Mouse (Mus musculus) CH12.LX (cell line): ENCODE measurements around the gene Tbck. TPM values are rescaled to one million over a fixed set of nuclear protein-coding genes. Genes with fewer than 3 reads are reported as not detected.

Source experiments
- DNase-seq: peaks from one replicate; pipeline ENCODE4 v3.0.0-alpha.2; 2013; ENCODE audit errors: extremely low read depth
- H3K27ac ChIP-seq: 2 replicates; pipeline ENCODE4 v1.5.1; 2012; ENCODE audit warnings: low read depth, mild to moderate bottlenecking, control low read depth, moderate library complexity; ENCODE audit not compliant: insufficient read depth
- H3K27me3 ChIP-seq: replicated peaks from 2 replicates; pipeline ENCODE3; 2012; ENCODE audit warnings: inconsistent platforms
- H3K36me3 ChIP-seq, 2 experiments: replicated peaks in 1 of 2; 2 replicates each; pipeline versions ENCODE3 to v1.6.1; 2012; ENCODE audit warnings: inconsistent platforms in 1 of 2, low read length in 1 of 2, mild to moderate bottlenecking in 1 of 2, mixed read lengths in 1 of 2, moderate library complexity in 1 of 2; ENCODE audit not compliant: control insufficient read depth in 1 of 2, insufficient read depth in 1 of 2
- H3K4me1 ChIP-seq, 2 experiments: 2 replicates each; pipeline ENCODE4 v1.6.1; 2012; ENCODE audit warnings: inconsistent platforms in 1 of 2, moderate library complexity in 1 of 2; ENCODE audit not compliant: insufficient read depth in 2 of 2, control insufficient read depth in 1 of 2
- H3K4me2 ChIP-seq: 2 replicates; pipeline ENCODE4 v1.6.1; 2012; ENCODE audit warnings: low read depth, mild to moderate bottlenecking, control low read depth; ENCODE audit not compliant: poor library complexity, insufficient read depth, severe bottlenecking
- H3K4me3 ChIP-seq, 3 experiments: fragments of 150-350 bp in 1 of 3; sonication (generic) in 1 of 3; replicated peaks in 1 of 3; 2 replicates each; pipeline versions ENCODE3 to v1.5.1; 2011 to 2012; ENCODE audit warnings: low read depth in 2 of 3, low read length in 2 of 3, mild to moderate bottlenecking in 2 of 3, moderate library complexity in 2 of 3, control low read depth in 1 of 3, improper control_type of control experiment in 1 of 3, inconsistent platforms in 1 of 3, mixed read lengths in 1 of 3; ENCODE audit not compliant: poor library complexity in 1 of 3
- H3K79me2 ChIP-seq: replicated peaks from 2 replicates; pipeline ENCODE4 v1.6.1; 2012; ENCODE audit warnings: mild to moderate bottlenecking, moderate library complexity; ENCODE audit not compliant: control insufficient read depth, poor library complexity, insufficient read depth, severe bottlenecking; ENCODE audit errors: extremely low read depth
- H3K9ac ChIP-seq: 2 replicates; pipeline ENCODE4 v1.6.1; 2012; ENCODE audit warnings: low read depth, mild to moderate bottlenecking, control low read depth, moderate library complexity; ENCODE audit not compliant: insufficient read depth
- H3K9me3 ChIP-seq: replicated peaks from 2 replicates; pipeline ENCODE3; 2012; ENCODE audit warnings: low read length, inconsistent platforms, mixed read lengths
- BHLHE40 ChIP-seq: IDR thresholded peaks from 2 replicates; pipeline ENCODE4 v1.6.1; 2011; ENCODE audit warnings: mild to moderate bottlenecking, low read depth, low read length, improper control_type of control experiment
- ELF1 ChIP-seq: IDR thresholded peaks from 2 replicates; pipeline ENCODE4 v1.6.1; 2014; ENCODE audit warnings: low read depth, mild to moderate bottlenecking, inconsistent platforms, low read length, improper control_type of control experiment
- EP300 ChIP-seq: IDR thresholded peaks from 2 replicates; pipeline ENCODE4 v1.6.1; 2011; ENCODE audit warnings: low read length, improper control_type of control experiment
- ETS1 ChIP-seq: conservative IDR thresholded peaks from 2 replicates; pipeline ENCODE4 v1.6.1; 2012; ENCODE audit warnings: low read depth, mild to moderate bottlenecking, inconsistent platforms, low read length, improper control_type of control experiment, moderate library complexity
- GABPA ChIP-seq: IDR thresholded peaks from 2 replicates; pipeline ENCODE4 v1.6.1; 2012; ENCODE audit warnings: low read depth, low read length, improper control_type of control experiment, inconsistent platforms; ENCODE audit not compliant: insufficient replicate concordance
- HCFC1 ChIP-seq: IDR thresholded peaks from 2 replicates; pipeline ENCODE4 v1.6.1; 2012; ENCODE audit warnings: low read depth, mild to moderate bottlenecking, inconsistent platforms, low read length, improper control_type of control experiment
- MAFK ChIP-seq: IDR thresholded peaks from 2 replicates; pipeline ENCODE4 v1.6.1; 2011; ENCODE audit warnings: low read length, improper control_type of control experiment; ENCODE audit not compliant: insufficient replicate concordance
- MAX ChIP-seq: IDR thresholded peaks from 2 replicates; pipeline ENCODE4 v1.6.1; 2011; ENCODE audit warnings: low read length, improper control_type of control experiment
- MEF2A ChIP-seq: IDR thresholded peaks from 2 replicates; pipeline ENCODE4 v1.6.1; 2014; ENCODE audit warnings: low read depth, mild to moderate bottlenecking, inconsistent platforms, low read length, improper control_type of control experiment, borderline replicate concordance
- MXI1 ChIP-seq: IDR thresholded peaks from 2 replicates; pipeline ENCODE4 v1.6.1; 2011; ENCODE audit warnings: mild to moderate bottlenecking, low read depth, low read length, improper control_type of control experiment
- NELFE ChIP-seq: IDR thresholded peaks from 2 replicates; pipeline ENCODE4 v1.6.1; 2011; ENCODE audit warnings: low read depth, low read length, improper control_type of control experiment
- POLR2A ChIP-seq: IDR thresholded peaks from 2 replicates; pipeline ENCODE4 v1.6.1; 2011; ENCODE audit warnings: low read depth, mild to moderate bottlenecking, improper control_type of control experiment, low read length
- USF1 ChIP-seq: IDR thresholded peaks from 2 replicates; pipeline ENCODE4 v1.6.1; 2014; ENCODE audit warnings: low read depth, mild to moderate bottlenecking, inconsistent platforms, low read length, improper control_type of control experiment
- ZNF384 ChIP-seq: IDR thresholded peaks from 2 replicates; pipeline ENCODE4 v1.6.1; 2012; ENCODE audit warnings: low read depth, low read length, improper control_type of control experiment, inconsistent platforms
- dilution Hi-C: fragments of 300-500 bp; cut with MboI; formaldehyde crosslinking; loops from 2 replicates; pipeline ENCODE4 v1.14.3; 2020; ENCODE audit warnings: low sequenced_read_pairs; ENCODE audit not compliant: extremely low pct_unique_long_range_greater_than_20kb, extremely low pct_ligation_motif_present
- in situ Hi-C: fragments of 300-500 bp; cut with MboI; formaldehyde crosslinking; loops from 3 replicates; pipeline ENCODE4 v1.14.3; 2019; ENCODE audit warnings: low sequenced_read_pairs, low pct_ligation_motif_present, low pct_unique_long_range_greater_than_20kb, mixed read lengths
- polyA plus RNA-seq: library from polyadenylated mRNA; unstranded; fragments of >175 nt; gene quantifications from 2 replicates; pipeline ENCODE4 v1.2.1, GENCODE M21; 2012; ENCODE audit warnings: low read depth; ENCODE audit not compliant: insufficient read length
- total RNA-seq, 2 experiments: library from RNA; depleted of rRNA; stranded (reverse); fragments of 300-350 nt in 1 of 2; fragments of >200 nt in 1 of 2; gene quantifications; 2 replicates each; pipeline ENCODE4 v1.2.3; 2012 to 2014

Tbck gene
- total and polyA plus RNA-seq, 3 experiments: 9.2 to 18.7 (median 14.5) TPM

GRCm38 (mm10) chr3:132713913-132714312, 30.0 kb downstream of the Tbck start:
- no peak for DNase-seq
- no peaks in the 10 kb centered on the region for H3K79me2 ChIP-seq
- no peaks in the 10 kb centered on the region for H3K4me1 ChIP-seq
- peaks cover 12 to 25% of the 10 kb centered on the region in 2 experiments for H3K36me3 ChIP-seq
- H3K4me2 ChIP-seq: no peak overlapping the region
- dilution Hi-C loops (no loop called here), in situ Hi-C loops (no loop called here)
- H3K9me3 ChIP-seq: no peaks in the 10 kb centered on the region
- no peak overlapping the region for H3K9ac ChIP-seq
- no peak overlapping the region for H3K27ac ChIP-seq
- TF ChIP-seq ELF1 (no peak), GABPA (no peak), ZNF384 (0 out of 2 replicates have a peak, but pooled peaks have one; percentile 5)
- no peaks in the 10 kb centered on the region for H3K27me3 ChIP-seq
- no peak overlapping the region for H3K4me3 ChIP-seq

- Histone ChIP-seq H3K4me1 (no peaks in the 10 kb centered on the region), H3K27me3 (no peaks in the 10 kb centered on the region), H3K9ac (no peak overlapping the region), H3K79me2 (no peaks in the 10 kb centered on the region), H3K27ac (no peak overlapping the region), H3K36me3 (peaks cover 15 to 31% of the 10 kb centered on the region in 2 experiments), H3K4me3 (no peak overlapping the region), H3K4me2 (no peak overlapping the region), H3K9me3 (no peaks in the 10 kb centered on the region)
- dilution Hi-C loops (no loop called here), in situ Hi-C loops (no loop called here)
- DNase-seq: no peak
- TF ChIP-seq MEF2A (no peak), EP300 (no peak), ETS1 (no peak), USF1 (no peak)
Measured at GRCm38 (mm10) chr3:132717316-132717715, 33.4 kb downstream of the Tbck start.

- in situ Hi-C loops (no loop called here), dilution Hi-C loops (no loop called here)
- DNase-seq: no peak
Measured at GRCm38 (mm10) chr3:132724326-132724725, 40.4 kb downstream of the Tbck start.

More at GRCm38 (mm10) chr3:132724326-132724725, 40.4 kb downstream of the Tbck start:
- Histone ChIP-seq H3K4me1 (peaks cover 3 to 6% of the 10 kb centered on the region in 2 experiments; a peak in 3 of 4 replicates), H3K79me2 (no peaks in the 10 kb centered on the region), H3K36me3 (peaks cover 22 to 66% of the 10 kb centered on the region in 2 experiments), H3K9me3 (no peaks in the 10 kb centered on the region), H3K27me3 (no peaks in the 10 kb centered on the region), H3K4me3 (no peak overlapping the region), H3K27ac (no peak overlapping the region), H3K4me2 (no peak overlapping the region), H3K9ac (no peak overlapping the region)
- no peak for TF ChIP-seq MAFK
- no peak for TF ChIP-seq POLR2A
- TF ChIP-seq MXI1: no peak
- no peak for TF ChIP-seq BHLHE40
- TF ChIP-seq MAX: no peak
- TF ChIP-seq NELFE: no peak
- TF ChIP-seq HCFC1: no peak
- TF ChIP-seq, all 38 proteins: peak for 0
